Mouse (Mus musculus) liver, adult 2 months (tissue): ENCODE data around the gene Prelp.

Experiments
- CTCF ChIP-seq: fragments of 200-500 bp; IDR thresholded peaks from 2 replicates; pipeline ENCODE4 v1.5.1; 2011; ENCODE audit warnings: low read depth, low read length, control low read depth
- POLR2A ChIP-seq: fragments of 200-500 bp; IDR thresholded peaks from 2 replicates; pipeline ENCODE4 v1.6.1; 2011; ENCODE audit warnings: low read length, control low read depth; ENCODE audit not compliant: insufficient read depth; ENCODE audit errors: extremely low read depth

- no peak for TF ChIP-seq CTCF
- no peak for TF ChIP-seq POLR2A
These were observed 38.3 kb upstream of the Prelp start for GRCm38 (mm10) chr1:133959521-133959920.
